ENCODE assay signal across 22 mouse cellular contexts in the genomic region with DNA sequence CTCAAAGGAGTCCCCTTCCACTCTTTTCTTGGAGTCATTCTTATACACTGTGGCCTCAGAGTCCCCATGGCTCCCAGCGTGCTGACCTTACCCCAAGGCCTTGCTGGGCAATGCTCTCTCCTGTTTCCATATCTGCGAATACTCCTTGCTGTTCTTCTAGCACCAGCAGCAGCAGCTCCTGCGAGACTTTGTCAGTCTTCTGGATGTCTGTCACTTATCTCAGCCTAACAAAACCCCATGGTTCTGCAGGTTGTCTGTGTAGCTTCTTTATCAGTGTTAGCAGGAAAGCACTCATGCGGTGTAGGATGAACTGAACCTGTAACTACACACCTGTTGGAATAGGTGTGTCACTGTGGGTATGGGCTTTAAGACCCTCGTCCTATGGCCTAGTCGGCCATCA. TPM values are rescaled to one million over a fixed set of nuclear protein-coding genes. Genes with fewer than 3 reads are reported as not detected.
DNase-seq lines count a peak whose midpoint lies in the region; ATAC-seq lines count a peak whose summit lies in the region.
"Had no signal": no experiment of that assay in that cellular context is flagged by ENCODE, and none has a peak within 500 bp of the region (broad histone marks: within the 10 kb centered on the region; RNA-seq: fewer than 3 reads in every experiment).

No protein-coding gene starts in this region.

- H3K36me3 ChIP-seq in forebrain, embryonic 11.5 days (ENCODE audit: control insufficient read depth, insufficient read depth, low read length), result no peaks in the 10 kb centered on the region
- H3K36me3 ChIP-seq in forebrain, embryonic 10.5 days (replicated peaks), result no peaks in the 10 kb centered on the region
- no peaks in the 10 kb centered on the region for H3K36me3 ChIP-seq in liver, embryonic 15.5 days (replicated peaks)
- H3K36me3 ChIP-seq: embryonic facial prominence, embryonic 13.5 days; G1E; heart, embryonic 15.5 days; hindbrain, embryonic 12.5 days; limb, embryonic 10.5 days; limb, embryonic 15.5 days; lung, embryonic 15.5 days; stomach, embryonic 15.5 days had no signal

- no peak overlapping the region for H3K4me2 ChIP-seq in forebrain, embryonic 11.5 days (ENCODE audit: low read depth, low read length, severe bottlenecking)
- H3K4me2 ChIP-seq in liver, embryonic 15.5 days, result no peak overlapping the region
- H3K4me2 ChIP-seq: embryonic facial prominence, embryonic 13.5 days; forebrain, embryonic 13.5 days; heart, embryonic 15.5 days; hindbrain, embryonic 12.5 days; limb, embryonic 15.5 days; lung, embryonic 15.5 days; stomach, embryonic 15.5 days had no signal

- H3K27me3 ChIP-seq in forebrain, embryonic 11.5 days (ENCODE audit: control insufficient read depth, insufficient read depth, low read length), result no peaks in the 10 kb centered on the region
- no peaks in the 10 kb centered on the region for H3K27me3 ChIP-seq in forebrain, embryonic 10.5 days (ENCODE audit: poor library complexity, severe bottlenecking)
- H3K27me3 ChIP-seq in liver, embryonic 15.5 days, result no peaks in the 10 kb centered on the region
- H3K27me3 ChIP-seq: embryonic facial prominence, embryonic 13.5 days; forebrain, embryonic 13.5 days; heart, embryonic 15.5 days; hindbrain, embryonic 12.5 days; limb, embryonic 15.5 days; lung, embryonic 15.5 days; Patski; stomach, embryonic 15.5 days had no signal

- DNase-seq in forebrain, embryonic 11.5 days (ENCODE audit: low spot score), result peak; percentile 24
- DNase-seq in forebrain, embryonic 10.5 days (ENCODE audit: extremely low spot score, low spot score), result no peak
- DNase-seq in liver, result peak; percentile 11
- no peak for DNase-seq in layer of hippocampus, adult 11-12 months (ENCODE audit: low spot score)
- no peak for DNase-seq in embryo, embryonic 10 days (ENCODE audit: low spot score)
- no peak for DNase-seq in testis, postnatal 10 days (ENCODE audit: low spot score)
- DNase-seq: cerebellum, adult 8-10 months; cerebellum, postnatal 25 days; gastrocnemius, postnatal 14 days; right cerebral cortex, postnatal 25 days had no signal

- no peak overlapping the region for H3K9ac ChIP-seq in forebrain, embryonic 11.5 days (ENCODE audit: low read length)
- H3K9ac ChIP-seq in liver, embryonic 15.5 days, result no peak overlapping the region
- H3K9ac ChIP-seq: embryonic facial prominence, embryonic 13.5 days; forebrain, embryonic 13.5 days; heart, embryonic 15.5 days; hindbrain, embryonic 12.5 days; limb, embryonic 15.5 days; lung, embryonic 15.5 days; stomach, embryonic 15.5 days had no signal

- no peak for ATAC-seq in forebrain, embryonic 11.5 days (replicated peaks; ENCODE audit: low FRiP score)
- peak; percentile 51; the same call in 1 of the 2 replicates for ATAC-seq in liver, embryonic 15.5 days (ENCODE audit: insufficient read depth)
- ATAC-seq: forebrain, embryonic 13.5 days had no signal

- no peaks in the 10 kb centered on the region for H3K9me3 ChIP-seq in forebrain, embryonic 11.5 days (ENCODE audit: control insufficient read depth, low read length)
- no peaks in the 10 kb centered on the region for H3K9me3 ChIP-seq in forebrain, embryonic 10.5 days
- H3K9me3 ChIP-seq in liver, embryonic 15.5 days (replicated peaks), result no peaks in the 10 kb centered on the region
- H3K9me3 ChIP-seq: embryonic facial prominence, embryonic 13.5 days; forebrain, embryonic 13.5 days; G1E; heart, embryonic 15.5 days; hindbrain, embryonic 12.5 days; limb, embryonic 10.5 days; limb, embryonic 15.5 days; lung, embryonic 15.5 days; megakaryocyte, embryonic 14.5 days; stomach, embryonic 15.5 days had no signal

- no peak overlapping the region for H3K27ac ChIP-seq in forebrain, embryonic 11.5 days (ENCODE audit: low read depth, low read length)
- no peak overlapping the region for H3K27ac ChIP-seq in forebrain, embryonic 10.5 days
- no peak overlapping the region for H3K27ac ChIP-seq in liver, embryonic 15.5 days (replicated peaks)
- H3K27ac ChIP-seq: embryonic facial prominence, embryonic 13.5 days; forebrain, embryonic 13.5 days; heart, embryonic 15.5 days; hindbrain, embryonic 12.5 days; limb, embryonic 10.5 days; limb, embryonic 15.5 days; lung, embryonic 15.5 days; stomach, embryonic 15.5 days had no signal

- no peaks in the 10 kb centered on the region for H3K4me1 ChIP-seq in forebrain, embryonic 11.5 days (replicated peaks; ENCODE audit: control insufficient read depth, insufficient read depth, low read length)
- H3K4me1 ChIP-seq in forebrain, embryonic 10.5 days, result no peaks in the 10 kb centered on the region
- H3K4me1 ChIP-seq in liver, embryonic 15.5 days (replicated peaks), result peaks cover 10% of the 10 kb centered on the region; the same call in 1 of the 2 replicates
- H3K4me1 ChIP-seq: embryonic facial prominence, embryonic 13.5 days; forebrain, embryonic 13.5 days; heart, embryonic 15.5 days; hindbrain, embryonic 12.5 days; limb, embryonic 10.5 days; limb, embryonic 15.5 days; lung, embryonic 15.5 days; stomach, embryonic 15.5 days had no signal

- H3K4me3 ChIP-seq in forebrain, embryonic 11.5 days (ENCODE audit: low read depth, low read length), result no peak overlapping the region
- no peak overlapping the region for H3K4me3 ChIP-seq in forebrain, embryonic 10.5 days
- no peak overlapping the region for H3K4me3 ChIP-seq in liver, embryonic 15.5 days (replicated peaks)
- H3K4me3 ChIP-seq: embryonic facial prominence, embryonic 13.5 days; forebrain, embryonic 13.5 days; heart, embryonic 15.5 days; hindbrain, embryonic 12.5 days; limb, embryonic 10.5 days; limb, embryonic 15.5 days; lung, embryonic 15.5 days; megakaryocyte, embryonic 14.5 days; stomach, embryonic 15.5 days had no signal

- 84% methylated on average over 6 of the region's 6 CpGs for WGBS in forebrain, embryonic 11.5 days
- WGBS in forebrain, embryonic 10.5 days, result 82% methylated on average over 6 of the region's 6 CpGs
- 38% methylated on average over 6 of the region's 6 CpGs for WGBS in liver, embryonic 15.5 days (ENCODE audit: insufficient replicate concordance)

RNA-seq across cellular contexts. Expression of gene Dtnb, which starts 11.1 kb away (rescaled TPM):
- polyA plus RNA-seq in forebrain, embryonic 11.5 days (2014; fragmentation: Nextera tagmentation; extraction: Ambion mirVana), result 37.8 and 42.7 TPM in 2 replicates
- 29.7 and 31.3 TPM in 2 replicates for polyA plus RNA-seq in forebrain, embryonic 10.5 days (2016; fragmentation: Nextera tagmentation; extraction: Ambion mirVana)
- 21.5 and 25.5 TPM in 2 replicates for polyA plus RNA-seq in liver, embryonic 15.5 days (2015; fragmentation: Nextera tagmentation; extraction: Ambion mirVana)
- polyA plus RNA-seq: G1E had no signal

Comparison
In these comparisons a context has a peak if more than half of its experiments do, and no peak if none do; other contexts are left out.
1. DNase-seq: peak in forebrain, embryonic 11.5 days (single experiment) and liver (single experiment); none in forebrain, embryonic 10.5 days (single experiment), layer of hippocampus, adult 11-12 months (single experiment), embryo, embryonic 10 days (single experiment) and testis, postnatal 10 days (single experiment).